Mouse (Mus musculus) stomach, postnatal 0 days (tissue): Measurements from ENCODE around the gene Rasgrf1. TPM values are rescaled to one million over a fixed set of nuclear protein-coding genes. Genes with fewer than 3 reads are reported as not detected.
A peak's percentile ranks its signal among the peaks of the same experiment; 100 is the strongest.
"Not testable (repeated sequence)": the region's sequence is repeated elsewhere in the genome, so short reads cannot be mapped to it uniquely, and the experiment has no call there.

Source experiments
- ATAC-seq: fragments of 200-750 bp; cut with Nextera tagmentation; 2 replicates; pipeline ENCODE4 v1.8.0; 2017; ENCODE audit not compliant: low FRiP score, low TSS enrichment
- DNase-seq: peaks from one replicate; pipeline ENCODE4 v3.0.0-alpha.2; 2016; ENCODE audit warnings: low spot score
- H3K27ac ChIP-seq: fragments of 300-500 bp; sonication (generic); replicated peaks from 2 replicates; pipeline ENCODE4 v1.5.1; 2014; ENCODE audit warnings: mild to moderate bottlenecking, control low read depth
- H3K27me3 ChIP-seq: fragments of 300-500 bp; sonication (generic); 2 replicates; pipeline ENCODE4 v1.6.1; 2014; ENCODE audit warnings: low read length; ENCODE audit not compliant: control insufficient read depth, insufficient read depth
- H3K36me3 ChIP-seq: fragments of 300-500 bp; sonication (generic); 2 replicates; pipeline ENCODE4 v1.6.1; 2014; ENCODE audit warnings: low read length, mixed read lengths; ENCODE audit not compliant: control insufficient read depth, insufficient read depth
- H3K4me1 ChIP-seq: fragments of 300-500 bp; sonication (generic); replicated peaks from 2 replicates; pipeline ENCODE4 v1.6.1; 2014; ENCODE audit warnings: antibody characterized with exemption; ENCODE audit not compliant: control insufficient read depth, insufficient read depth
- H3K4me2 ChIP-seq: fragments of 300-500 bp; sonication (generic); replicated peaks from 2 replicates; pipeline ENCODE4 v1.6.1; 2014; ENCODE audit warnings: low read depth, mild to moderate bottlenecking, control low read depth, moderate library complexity
- H3K4me3 ChIP-seq: fragments of 300-500 bp; sonication (generic); 2 replicates; pipeline ENCODE4 v1.5.1; 2014; ENCODE audit warnings: low read depth, low read length, control low read depth
- H3K9ac ChIP-seq: fragments of 300-500 bp; sonication (generic); 2 replicates; pipeline ENCODE4 v1.6.1; 2014; ENCODE audit warnings: mild to moderate bottlenecking, low read length, control low read depth, mixed read lengths
- H3K9me3 ChIP-seq: fragments of 300-500 bp; sonication (generic); 2 replicates; pipeline ENCODE4 v1.6.1; 2016; ENCODE audit warnings: low read length; ENCODE audit not compliant: control insufficient read depth
- CTCF ChIP-seq: IDR thresholded peaks from 2 replicates; pipeline ENCODE4 v1.5.1; 2016; ENCODE audit warnings: antibody characterized with exemption, low read depth, mild to moderate bottlenecking, moderate library complexity
- EP300 ChIP-seq: optimal IDR thresholded peaks from 2 replicates; pipeline ENCODE3; 2016; ENCODE audit warnings: antibody characterized with exemption
- WGBS: fragments of 180-500 bp; shearing (Covaris S2); extraction: QIAGEN DNeasy Blood & Tissue Kit; methylation state at CpG from one replicate; pipeline ENCODE4 v1.1.7; 2014; 5-methylcytosine and 5-hydroxymethylcytosine counted together
- polyA plus RNA-seq: library from polyadenylated mRNA; unstranded; fragments of >200 nt; fragmentation: Nextera tagmentation; extraction: Ambion mirVana; gene quantifications from 2 replicates; pipeline ENCODE4 v1.2.1, GENCODE M21; 2015

Rasgrf1 gene
- polyA plus RNA-seq, 1 experiment from 2014 or later, result 0.13 TPM

DNA sequence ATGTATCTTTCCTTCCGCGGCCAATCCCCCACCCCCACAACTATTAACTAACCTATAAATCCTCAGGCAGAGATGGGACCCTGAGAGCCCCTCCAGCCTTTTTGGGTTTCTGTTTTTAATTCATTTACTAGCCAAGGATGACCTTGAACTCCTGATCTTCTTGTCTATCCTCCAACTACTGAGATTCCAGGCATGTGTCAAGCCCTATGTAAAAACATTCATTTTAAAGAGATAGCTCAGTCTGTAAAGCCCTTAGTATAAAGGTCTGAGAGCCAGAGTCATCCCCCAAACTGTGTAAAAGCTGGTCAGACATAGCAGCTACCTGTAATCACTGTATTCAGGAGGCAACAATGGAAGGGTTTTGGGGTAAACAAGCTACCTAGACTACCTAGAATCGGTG, 146.2 kb downstream of the Rasgrf1 start:
- no peak for TF ChIP-seq EP300
- TF ChIP-seq CTCF, result no peak
- Histone ChIP-seq H3K4me3 (peak overlapping the region; percentile 61; the same call in 1 of the 2 replicates), H3K4me2 (peak overlapping the region; percentile 78), H3K27ac (no peak overlapping the region), H3K36me3 (no peaks in the 10 kb centered on the region), H3K9me3 (no peaks in the 10 kb centered on the region), H3K4me1 (no peaks in the 10 kb centered on the region), H3K9ac (no peak overlapping the region), H3K27me3 (no peaks in the 10 kb centered on the region)
- ATAC-seq, result no peak
- no peak for DNase-seq
- WGBS, result 79% methylated on average over 3 of the region's 3 CpGs

DNA sequence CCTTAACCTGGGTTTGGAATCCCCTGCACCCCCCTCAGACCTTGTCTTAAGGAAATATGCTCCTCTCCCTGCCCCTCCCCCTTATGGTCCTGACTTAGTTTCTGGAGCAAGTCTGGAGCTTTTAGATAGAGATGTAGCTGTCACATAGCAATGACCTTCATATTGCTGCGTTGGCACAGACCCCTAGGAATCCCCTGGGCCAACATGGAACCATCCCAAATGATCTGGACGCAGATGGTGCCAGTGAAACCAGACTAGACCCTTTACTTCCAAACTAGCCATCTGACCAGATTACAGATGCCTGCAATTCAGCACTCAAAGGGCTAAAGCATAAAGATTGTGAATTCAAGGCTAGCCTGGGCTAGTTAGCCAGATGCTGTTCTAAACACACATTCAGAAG, 147.0 kb downstream of the Rasgrf1 start:
- no peak overlapping the region for H3K4me2 ChIP-seq
- TF ChIP-seq CTCF (no peak), EP300 (no peak)
- no peaks in the 10 kb centered on the region for H3K36me3 ChIP-seq
- H3K9me3 ChIP-seq, result no peaks in the 10 kb centered on the region
- H3K9ac ChIP-seq, result no peak overlapping the region
- ATAC-seq, result no peak
- WGBS, result 93% methylated on average over 2 of the region's 2 CpGs
- no peak overlapping the region for H3K4me3 ChIP-seq
- no peak overlapping the region for H3K27ac ChIP-seq
- H3K27me3 ChIP-seq, result no peaks in the 10 kb centered on the region
- no peaks in the 10 kb centered on the region for H3K4me1 ChIP-seq
- no peak for DNase-seq

DNA sequence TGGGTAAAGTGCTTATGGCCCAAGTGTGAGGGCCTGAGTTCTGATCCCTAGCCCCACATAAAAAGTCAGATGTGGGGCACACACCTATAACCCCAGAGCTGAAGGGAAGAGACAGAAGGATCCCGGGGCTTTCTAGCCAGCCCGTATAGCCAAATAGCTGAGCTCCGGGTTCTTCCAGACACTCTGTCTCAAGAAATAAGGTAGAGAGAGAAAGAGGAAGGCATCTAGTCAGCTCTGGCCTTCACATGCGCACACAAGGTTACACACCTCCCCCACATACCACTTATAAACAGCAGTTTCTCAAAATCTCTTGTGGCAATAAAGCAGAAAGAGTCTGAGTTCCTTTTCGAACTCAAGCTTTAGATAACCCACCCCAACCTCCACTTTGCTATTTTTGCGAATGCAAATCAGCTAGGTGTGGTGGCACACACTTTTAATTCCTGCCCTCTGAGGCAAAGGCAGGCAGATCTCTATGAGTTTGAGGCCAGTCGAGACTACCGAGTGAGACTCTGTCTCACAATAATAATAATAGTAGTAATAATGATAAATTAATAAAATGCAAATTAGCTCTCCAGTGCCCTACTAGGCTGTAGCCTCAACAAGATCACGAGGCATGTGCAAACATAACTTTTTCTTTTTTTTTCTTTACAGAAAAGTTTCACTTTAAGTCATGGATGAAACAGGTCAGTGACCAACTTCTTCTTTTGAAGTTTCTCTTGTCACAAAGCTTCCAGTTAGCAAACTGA, 150.3 kb downstream of the Rasgrf1 start:
- no peak overlapping the region for H3K27ac ChIP-seq
- no peak overlapping the region for H3K4me3 ChIP-seq
- no peak overlapping the region for H3K4me2 ChIP-seq
- no peaks in the 10 kb centered on the region for H3K27me3 ChIP-seq
- H3K4me1 ChIP-seq, result no peaks in the 10 kb centered on the region
- DNase-seq, result no peak
- H3K9ac ChIP-seq, result no peak overlapping the region
- ATAC-seq, result no peak
- TF ChIP-seq EP300, result no peak
- TF ChIP-seq CTCF, result no peak
- H3K9me3 ChIP-seq, result no peaks in the 10 kb centered on the region
- WGBS, result 71% methylated on average over 9 of the region's 9 CpGs
- no peaks in the 10 kb centered on the region for H3K36me3 ChIP-seq

DNA sequence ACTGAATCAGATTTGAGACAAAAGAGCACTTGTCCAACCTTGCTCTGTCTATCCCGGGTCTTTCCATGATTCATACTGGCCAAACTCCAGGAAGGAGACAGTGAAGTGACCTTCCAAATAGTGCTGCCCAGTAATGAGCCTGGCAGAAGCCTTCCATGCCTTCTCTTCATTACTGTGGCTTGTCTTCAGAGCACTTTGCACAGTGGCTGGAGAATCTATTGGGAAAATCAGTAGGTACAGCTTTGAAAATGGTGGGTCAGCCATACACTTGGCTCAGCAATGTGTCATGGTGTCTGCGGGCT, 150.8 kb downstream of the Rasgrf1 start:
- TF ChIP-seq EP300, result no peak
- TF ChIP-seq CTCF, result no peak
- Histone ChIP-seq H3K4me2 (no peak overlapping the region), H3K9me3 (no peaks in the 10 kb centered on the region), H3K4me1 (no peaks in the 10 kb centered on the region), H3K27me3 (no peaks in the 10 kb centered on the region), H3K36me3 (no peaks in the 10 kb centered on the region), H3K9ac (no peak overlapping the region), H3K4me3 (no peak overlapping the region), H3K27ac (no peak overlapping the region)
- WGBS, result 69% methylated on average over 2 of the region's 2 CpGs
- DNase-seq (no peak), ATAC-seq (no peak)

DNA sequence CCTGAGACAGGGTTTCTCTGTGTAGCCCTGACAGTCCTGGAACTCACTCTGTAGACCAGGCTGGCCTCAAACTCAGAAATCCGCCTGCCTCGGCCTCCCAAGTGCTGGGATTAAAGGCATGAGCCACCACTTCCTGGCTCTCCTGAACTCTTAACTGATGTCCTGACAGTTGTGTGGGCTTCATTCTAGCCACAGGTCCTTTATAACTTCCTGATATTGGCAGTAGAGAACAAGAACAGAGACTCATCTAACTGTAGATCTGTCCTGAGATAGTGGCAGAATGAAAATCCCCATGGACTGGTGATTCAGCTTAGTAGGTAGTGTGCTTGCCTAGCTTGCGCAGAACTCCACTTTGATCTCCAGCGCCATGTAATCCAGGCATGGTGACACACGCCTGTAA, 151.2 kb downstream of the Rasgrf1 start:
- not testable (repeated sequence) for H3K9ac ChIP-seq, H3K4me1 ChIP-seq, H3K4me2 ChIP-seq, H3K4me3 ChIP-seq, H3K36me3 ChIP-seq, H3K9me3 ChIP-seq, ATAC-seq, H3K27me3 ChIP-seq, DNase-seq, H3K27ac ChIP-seq
- WGBS, result 86% methylated on average over 5 of the region's 5 CpGs

DNA sequence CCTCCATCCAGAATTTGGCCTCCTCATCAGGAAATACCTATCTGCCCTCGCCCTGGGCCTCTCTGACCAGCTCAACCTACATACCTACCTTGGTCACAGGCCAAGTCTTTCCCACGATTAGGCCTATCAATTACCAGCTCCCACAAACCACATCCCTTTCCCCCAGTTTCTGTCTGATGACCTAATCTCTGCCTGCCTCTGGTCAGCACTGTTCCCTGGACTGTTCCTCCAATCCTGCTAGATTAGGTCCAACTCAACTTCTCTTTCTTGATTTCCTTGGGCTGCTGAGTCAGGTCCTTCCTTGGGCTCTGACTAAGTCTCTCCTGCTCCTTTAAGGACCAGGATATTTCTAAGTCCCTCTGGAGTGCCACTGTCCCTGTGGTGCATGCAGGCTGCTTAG, 157.6 kb downstream of the Rasgrf1 start:
- Histone ChIP-seq H3K4me2 (no peak overlapping the region), H3K36me3 (no peaks in the 10 kb centered on the region), H3K4me3 (no peak overlapping the region), H3K4me1 (0 out of 2 replicates have a peak, but pooled peaks cover 2% of the 10 kb centered on the region), H3K27ac (no peak overlapping the region), H3K9me3 (no peaks in the 10 kb centered on the region), H3K27me3 (no peaks in the 10 kb centered on the region), H3K9ac (no peak overlapping the region)
- peak; percentile 47 for DNase-seq
- 52% methylated on average over 2 of the region's 2 CpGs for WGBS
- ATAC-seq, result peak; percentile 76
- no peak for TF ChIP-seq CTCF
- TF ChIP-seq EP300, result no peak
